Mouse (Mus musculus) bone marrow, adult 2 months (tissue): ENCODE data around the gene Myo3b.

Source experiments
- CTCF ChIP-seq: fragments of 200-500 bp; IDR thresholded peaks from 2 replicates; pipeline ENCODE4 v1.5.1; 2011; ENCODE audit warnings: low read length, control low read depth; ENCODE audit not compliant: control insufficient read depth, insufficient read depth
- POLR2A ChIP-seq: fragments of 200-500 bp; IDR thresholded peaks from 2 replicates; pipeline ENCODE4 v1.6.1; 2011; ENCODE audit warnings: low read depth, mild to moderate bottlenecking, control low read depth, low read length, borderline replicate concordance; ENCODE audit not compliant: control insufficient read depth

- TF ChIP-seq CTCF (no peak), POLR2A (no peak)
These were observed 139.3 kb downstream of the Myo3b start for GRCm38 (mm10) chr2:70178241-70178640.
